Mouse (Mus musculus) adrenal gland (tissue): ENCODE results near the gene Ddhd1.

ENCODE experiments used
- intact Hi-C: fragments of 180-260 bp; cut with DNase I; formaldehyde crosslinking; loops from one replicate; pipeline ENCODE4 v1.15.1; 2025

Ddhd1 gene

GRCm38 (mm10) chr14:45647632-45648031 lies 10.3 kb downstream of the Ddhd1 start:
- intact Hi-C loops, result no loop called here

GRCm38 (mm10) chr14:45647175-45647574 lies 10.8 kb downstream of the Ddhd1 start:
- intact Hi-C loops, result no loop called here

DNA sequence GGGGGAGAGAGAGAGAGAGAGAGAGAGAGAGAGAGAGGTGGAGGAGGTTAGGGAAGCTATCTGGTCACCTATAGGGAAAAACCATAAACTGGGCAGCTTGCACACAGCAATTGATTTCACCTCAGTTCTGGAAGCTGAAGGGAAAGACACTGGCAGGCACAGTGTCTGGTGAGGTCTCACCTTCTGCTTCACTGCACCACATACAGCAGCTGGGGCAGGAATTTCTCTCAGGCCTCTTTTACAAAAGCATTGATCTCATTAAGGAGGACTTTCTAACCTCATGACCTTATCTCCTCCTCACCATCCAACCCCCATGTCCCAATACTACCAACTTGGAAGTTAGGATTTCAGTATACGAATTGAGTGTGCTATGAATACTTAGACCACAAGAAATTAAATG lies 13.2 kb downstream of the Ddhd1 start:
- intact Hi-C loops, result no loop called here

GRCm38 (mm10) chr14:45644202-45644601 lies 13.7 kb downstream of the Ddhd1 start:
- intact Hi-C loops, result no loop called here

GRCm38 (mm10) chr14:45643461-45643860 lies 14.5 kb downstream of the Ddhd1 start:
- intact Hi-C loops, result no loop called here

DNA sequence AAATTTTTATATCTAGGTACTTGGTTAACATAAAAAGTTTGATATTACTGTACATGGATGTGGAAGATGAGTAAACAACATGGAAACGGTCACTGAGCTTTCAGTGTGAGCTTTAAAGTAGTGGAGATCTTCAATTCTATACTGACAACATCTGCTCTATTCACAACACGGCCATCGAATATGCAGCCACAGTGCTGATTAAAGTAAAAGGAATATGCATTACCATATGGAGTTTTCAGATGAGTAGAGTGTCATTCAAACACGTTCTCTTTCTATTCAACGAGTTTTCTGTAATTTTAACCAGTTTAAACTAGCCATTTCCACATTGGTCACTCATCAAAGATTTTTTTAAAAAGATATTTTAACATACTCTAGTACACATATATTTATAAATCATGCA lies 15.1 kb downstream of the Ddhd1 start:
- intact Hi-C loops, result no loop called here

DNA sequence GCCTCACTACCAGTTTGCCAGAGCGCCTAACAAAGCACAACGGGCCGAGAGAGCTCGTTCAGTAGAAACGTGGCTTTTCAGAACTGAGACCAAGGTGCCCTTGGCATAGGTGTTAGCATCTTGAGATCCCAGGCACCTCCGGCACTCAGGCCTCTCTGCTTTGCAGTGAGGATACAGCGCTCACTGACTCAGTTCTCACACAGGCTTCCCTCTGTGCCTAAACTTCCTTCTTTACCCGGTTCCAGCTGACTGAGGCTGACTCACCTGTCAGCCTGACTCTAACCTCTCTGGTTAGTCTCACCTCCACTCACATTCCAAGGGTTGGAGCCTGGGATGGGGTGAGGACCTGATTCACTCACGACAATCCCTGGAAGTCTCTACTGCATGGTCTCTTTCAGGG lies 15.7 kb downstream of the Ddhd1 start:
- intact Hi-C loops, result no loop called here

- intact Hi-C loops, result no loop called here
Observed at GRCm38 (mm10) chr14:45638717-45639116, 19.2 kb downstream of the Ddhd1 start.

- intact Hi-C loops, result no loop called here
Observed at GRCm38 (mm10) chr14:45635496-45635895, 22.4 kb downstream of the Ddhd1 start.

DNA sequence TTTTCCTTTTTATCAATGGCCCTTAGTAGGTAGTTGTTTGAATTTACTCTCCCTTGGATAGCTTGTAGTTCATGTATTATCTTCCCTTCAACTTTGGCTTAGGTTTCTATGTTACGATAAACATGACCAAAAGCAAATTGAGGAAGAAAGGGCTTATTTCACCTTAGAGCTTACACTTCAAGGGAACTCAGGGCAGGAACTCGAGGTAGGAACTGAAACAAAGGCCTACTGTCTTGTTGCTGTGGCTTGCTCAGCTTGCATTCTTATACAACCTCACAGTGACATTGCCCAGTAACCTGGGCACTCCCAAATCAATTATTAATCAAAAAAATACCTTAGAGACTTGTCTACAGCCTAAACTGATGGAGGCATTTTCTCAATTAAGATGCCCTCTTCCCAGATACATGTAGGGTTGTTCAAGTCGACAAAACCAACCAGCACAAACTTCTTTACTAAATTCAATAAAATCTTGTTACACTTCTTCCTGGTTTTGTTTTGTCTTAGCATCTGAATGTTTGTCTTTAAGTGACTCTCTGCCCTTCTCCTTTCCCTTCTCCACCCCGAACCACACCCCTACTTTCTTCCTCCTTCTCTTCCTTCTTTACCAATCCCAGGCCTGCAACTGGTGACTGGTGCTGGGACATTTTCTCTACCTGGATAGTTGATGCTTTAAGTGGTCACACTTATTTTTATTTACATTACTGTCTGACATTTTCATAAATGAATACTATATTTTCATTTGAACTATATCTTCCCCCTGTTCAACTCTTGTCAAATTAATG lies 25.0 kb downstream of the Ddhd1 start:
- intact Hi-C loops, result no loop called here

- intact Hi-C loops, result no loop called here
Observed at GRCm38 (mm10) chr14:45630544-45630943, 27.4 kb downstream of the Ddhd1 start.

DNA sequence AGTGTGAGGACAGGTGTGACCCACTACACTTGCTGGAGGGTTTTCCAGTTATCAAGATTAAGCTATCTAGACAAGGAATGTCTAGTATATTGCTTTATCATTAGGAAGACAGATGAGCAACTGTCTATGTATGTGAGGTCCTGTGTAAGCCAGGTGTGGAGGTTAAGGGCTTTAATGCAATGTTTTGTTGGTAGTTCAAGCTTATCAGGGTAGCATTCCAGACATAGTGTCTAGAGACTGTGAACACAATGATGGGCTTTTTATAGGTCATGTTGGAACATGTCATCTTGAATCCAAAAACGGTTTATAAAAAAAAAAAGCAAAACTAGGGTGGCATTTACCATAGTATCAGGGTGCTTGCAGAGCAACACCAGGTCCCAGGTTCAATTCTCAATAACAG lies 28.0 kb downstream of the Ddhd1 start:
- intact Hi-C loops, result no loop called here

DNA sequence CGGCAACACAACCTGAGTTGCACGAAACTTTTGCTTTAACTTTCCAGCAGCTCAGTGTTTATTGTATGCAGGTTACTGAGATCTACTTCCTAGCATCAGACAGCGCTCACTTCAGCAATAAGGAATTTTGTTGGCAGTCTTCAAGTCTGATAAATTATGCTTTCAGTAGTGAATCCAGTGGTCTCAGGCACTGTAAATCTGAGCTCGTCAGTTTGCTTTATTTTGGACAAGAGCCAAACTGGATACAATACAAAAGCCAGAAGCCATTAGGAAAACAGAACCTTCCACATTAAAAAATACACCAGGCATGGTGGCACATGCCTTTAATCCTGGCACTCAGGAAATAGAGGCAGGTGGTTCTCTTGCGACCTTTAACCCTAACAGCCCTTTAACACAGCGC lies 39.6 kb downstream of the Ddhd1 start:
- intact Hi-C loops, result no loop called here

DNA sequence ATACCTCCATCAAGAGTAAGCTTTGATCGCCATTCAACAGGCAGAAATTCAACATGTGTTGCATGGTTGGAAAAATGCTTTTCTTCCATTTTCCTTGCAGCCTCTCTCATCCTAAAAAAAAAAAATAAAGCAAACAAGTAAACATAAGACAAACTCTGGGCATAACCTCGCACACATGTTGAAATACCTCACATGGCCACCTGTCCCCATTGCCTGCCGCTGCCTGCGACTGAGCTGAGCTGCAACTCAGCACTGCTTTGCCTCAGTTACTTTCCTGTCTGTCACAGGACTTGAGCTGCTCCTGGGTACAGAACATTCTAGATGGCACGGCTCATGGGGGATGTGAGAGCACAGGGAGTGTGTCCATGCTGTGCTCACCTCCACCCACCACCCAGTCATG lies 41.4 kb downstream of the Ddhd1 start:
- intact Hi-C loops, result no loop called here

GRCm38 (mm10) chr14:45615776-45616175 lies 42.2 kb downstream of the Ddhd1 start:
- intact Hi-C loops, result no loop called here

- intact Hi-C loops, result no loop called here
Observed at GRCm38 (mm10) chr14:45614822-45615221, 43.1 kb downstream of the Ddhd1 start.

- intact Hi-C loops, result no loop called here
Observed at GRCm38 (mm10) chr14:45614406-45614805, 43.5 kb downstream of the Ddhd1 start.

DNA sequence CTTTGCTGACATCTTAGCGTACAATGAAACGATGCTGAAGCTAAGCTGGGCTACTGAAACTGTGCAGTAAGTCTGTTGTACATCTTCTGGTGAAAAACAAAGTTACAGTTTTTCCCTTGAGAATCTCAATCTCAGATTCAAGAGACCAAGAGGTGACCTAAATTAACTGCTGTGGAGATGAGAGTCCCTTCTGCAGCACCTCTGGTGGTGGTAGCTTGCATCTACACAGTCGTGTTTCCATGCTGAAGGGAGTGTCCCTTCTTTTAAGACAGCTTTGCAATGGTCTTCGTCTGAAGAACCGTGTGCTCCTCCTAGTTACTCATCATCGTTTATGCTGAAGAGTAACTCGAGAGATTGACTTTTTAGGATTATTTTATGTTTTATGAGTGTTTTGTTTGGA lies 46.3 kb downstream of the Ddhd1 start:
- intact Hi-C loops, result no loop called here

GRCm38 (mm10) chr14:45602002-45602401 lies 55.9 kb downstream of the Ddhd1 start:
- intact Hi-C loops, result no loop called here

DNA sequence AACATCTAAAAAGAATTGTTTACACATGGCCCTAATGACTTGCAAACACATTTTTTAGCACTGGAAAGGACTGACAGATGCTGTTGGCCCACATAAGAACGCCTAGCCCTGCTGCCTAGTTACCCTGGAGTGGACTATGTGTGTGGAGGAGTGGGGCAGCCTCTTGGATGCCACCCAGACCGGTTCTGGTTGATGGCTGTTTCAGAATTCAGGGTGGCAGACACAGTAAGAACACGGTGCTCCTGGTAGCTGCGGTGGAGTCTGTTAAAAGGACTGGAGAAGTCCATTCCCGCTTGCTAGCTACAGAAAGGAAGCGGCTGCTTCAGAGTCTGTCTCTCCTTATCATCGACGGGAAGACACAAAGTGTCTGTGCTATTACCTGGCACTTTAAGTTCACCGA lies 57.4 kb downstream of the Ddhd1 start:
- intact Hi-C loops, result no loop called here

GRCm38 (mm10) chr14:45597855-45598254 lies 60.1 kb downstream of the Ddhd1 start:
- intact Hi-C loops, result no loop called here

DNA sequence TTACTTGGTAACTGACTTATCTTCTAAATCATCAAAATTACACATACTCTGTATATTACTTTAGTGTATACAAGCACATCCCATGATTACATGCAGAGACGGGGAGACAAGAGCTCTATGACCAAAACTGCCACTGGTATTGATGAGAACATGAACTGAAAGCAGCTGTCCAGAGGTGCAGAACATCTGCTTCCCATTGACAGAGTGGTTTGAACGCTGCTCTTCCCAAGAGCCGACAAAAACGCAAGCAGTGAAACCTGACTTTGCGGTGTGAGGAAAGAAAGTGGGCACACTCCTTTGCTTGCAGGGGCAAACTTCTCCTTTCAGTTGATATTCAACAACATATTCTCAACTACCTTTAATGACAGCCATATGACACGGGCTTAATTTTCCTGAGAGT lies 64.7 kb downstream of the Ddhd1 start:
- intact Hi-C loops, result no loop called here

GRCm38 (mm10) chr14:45588403-45588802 lies 69.5 kb downstream of the Ddhd1 start:
- intact Hi-C loops, result no loop called here

DNA sequence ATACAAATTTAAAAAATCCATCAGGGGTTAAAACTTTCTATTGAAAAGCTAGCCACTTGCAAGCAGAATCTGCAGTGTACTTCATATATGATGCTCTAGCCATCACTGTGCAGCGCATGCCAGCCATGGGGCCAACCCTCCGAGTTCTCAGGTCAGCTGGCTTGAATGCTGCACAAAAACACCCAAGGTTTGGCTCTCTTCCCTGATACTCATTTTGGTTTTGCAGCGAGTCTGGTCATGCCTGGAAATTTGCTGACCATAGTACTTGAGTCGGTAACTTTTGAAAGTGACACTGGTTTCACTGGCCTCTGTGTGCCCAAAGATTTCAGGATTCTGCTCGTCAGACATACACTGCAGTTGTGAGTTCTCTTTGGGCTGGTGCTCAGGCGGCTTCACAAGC lies 70.4 kb downstream of the Ddhd1 start:
- intact Hi-C loops, result no loop called here
